Mouse (Mus musculus): Measurements from ENCODE around the gene Eef2. TPM values are rescaled to one million over a fixed set of nuclear protein-coding genes. Genes with fewer than 3 reads are reported as not detected.

Eef2 gene
- polyA plus RNA-seq, 1 experiment from 2014 or later, result 549 TPM

DNA sequence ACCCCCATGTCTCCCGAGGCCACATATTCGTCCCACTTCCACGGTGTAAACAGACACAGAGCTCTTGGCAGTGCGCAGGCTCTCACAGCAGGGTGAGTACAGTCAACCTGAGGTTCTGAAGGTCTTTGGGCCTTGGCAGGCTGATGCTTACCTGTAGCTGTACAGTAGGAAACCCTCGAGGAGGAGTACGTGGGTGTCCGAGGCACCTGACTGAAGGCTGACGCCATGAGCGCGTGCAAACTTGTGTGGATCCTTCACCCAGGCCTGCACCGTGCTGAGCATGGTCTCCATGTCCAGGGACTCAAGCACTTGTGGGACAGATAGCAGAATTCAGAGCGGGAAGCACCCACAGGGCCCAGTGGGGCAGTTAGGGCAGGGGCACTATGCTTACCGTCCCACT is 23.7 kb downstream of the Eef2 start:
- Histone ChIP-seq H3K9ac (ENCODE audit: low read depth, low read length) (no peak overlapping the region), H3K4me1 (ENCODE audit: control insufficient read depth, insufficient read depth, low read length) (no peaks in the 10 kb centered on the region), H3K36me3 (ENCODE audit: control insufficient read depth, insufficient read depth, low read length) (no peaks in the 10 kb centered on the region), H3K27me3 (replicated peaks; ENCODE audit: control insufficient read depth, insufficient read depth, low read length) (peaks cover 13% of the 10 kb centered on the region), H3K27ac (replicated peaks; ENCODE audit: low read depth, low read length) (no peak overlapping the region), H3K4me2 (ENCODE audit: low read depth, low read length) (no peak overlapping the region), H3K9me3 (ENCODE audit: control insufficient read depth, low read length) (no peaks in the 10 kb centered on the region), H3K4me3 (ENCODE audit: low read depth, low read length) (no peak overlapping the region)
- ATAC-seq (ENCODE audit: low read depth) (no peak), DNase-seq (ENCODE audit: low spot score) (no peak)
- 78% methylated on average over 12 of the region's 13 CpGs for WGBS

DNA sequence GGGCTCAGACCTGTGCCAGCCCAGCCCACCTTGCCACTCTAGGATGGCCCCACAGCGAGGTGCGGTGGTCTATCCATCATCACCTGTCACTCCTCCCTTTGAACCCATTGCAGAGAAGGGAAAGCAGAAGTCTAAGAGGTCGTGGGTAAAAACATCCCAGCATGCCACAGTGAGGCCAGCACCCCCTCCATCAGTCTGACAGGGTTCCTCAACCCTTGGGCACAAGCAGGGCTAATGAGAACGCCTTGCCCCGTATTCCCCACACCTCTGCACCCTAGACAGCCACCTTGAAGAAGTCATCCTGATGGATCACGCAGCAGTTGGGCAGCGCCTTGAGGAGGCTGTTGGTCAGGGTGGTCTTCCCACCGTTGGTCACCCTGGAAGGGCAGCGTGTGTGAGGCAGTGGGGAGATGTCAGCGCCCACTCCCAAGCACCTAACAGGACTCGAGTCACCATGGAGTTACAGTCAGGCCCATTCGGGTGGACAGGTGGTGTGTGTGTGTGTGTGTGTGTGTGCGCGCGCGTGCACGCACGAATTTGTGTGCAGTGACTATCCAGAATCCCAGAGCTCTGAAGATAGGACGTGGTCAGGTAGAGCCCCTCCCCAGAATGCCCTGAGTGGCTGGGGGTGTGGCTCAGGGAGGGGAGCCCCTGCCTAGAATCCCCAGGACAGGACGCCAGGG is 24.3 kb downstream of the Eef2 start:
- Histone ChIP-seq H3K4me1 (ENCODE audit: control insufficient read depth, insufficient read depth, low read length) (no peaks in the 10 kb centered on the region), H3K36me3 (ENCODE audit: control insufficient read depth, insufficient read depth, low read length) (no peaks in the 10 kb centered on the region), H3K9me3 (ENCODE audit: control insufficient read depth, low read length) (no peaks in the 10 kb centered on the region), H3K4me3 (ENCODE audit: low read depth, low read length) (no peak overlapping the region), H3K27me3 (replicated peaks; ENCODE audit: control insufficient read depth, insufficient read depth, low read length) (peaks cover 7% of the 10 kb centered on the region), H3K9ac (ENCODE audit: low read depth, low read length) (no peak overlapping the region), H3K27ac (replicated peaks; ENCODE audit: low read depth, low read length) (no peak overlapping the region), H3K4me2 (ENCODE audit: low read depth, low read length) (no peak overlapping the region)
- DNase-seq (ENCODE audit: low spot score) (no peak), ATAC-seq (ENCODE audit: low read depth) (no peak)
- 79% methylated on average over 19 of the region's 20 CpGs for WGBS

DNA sequence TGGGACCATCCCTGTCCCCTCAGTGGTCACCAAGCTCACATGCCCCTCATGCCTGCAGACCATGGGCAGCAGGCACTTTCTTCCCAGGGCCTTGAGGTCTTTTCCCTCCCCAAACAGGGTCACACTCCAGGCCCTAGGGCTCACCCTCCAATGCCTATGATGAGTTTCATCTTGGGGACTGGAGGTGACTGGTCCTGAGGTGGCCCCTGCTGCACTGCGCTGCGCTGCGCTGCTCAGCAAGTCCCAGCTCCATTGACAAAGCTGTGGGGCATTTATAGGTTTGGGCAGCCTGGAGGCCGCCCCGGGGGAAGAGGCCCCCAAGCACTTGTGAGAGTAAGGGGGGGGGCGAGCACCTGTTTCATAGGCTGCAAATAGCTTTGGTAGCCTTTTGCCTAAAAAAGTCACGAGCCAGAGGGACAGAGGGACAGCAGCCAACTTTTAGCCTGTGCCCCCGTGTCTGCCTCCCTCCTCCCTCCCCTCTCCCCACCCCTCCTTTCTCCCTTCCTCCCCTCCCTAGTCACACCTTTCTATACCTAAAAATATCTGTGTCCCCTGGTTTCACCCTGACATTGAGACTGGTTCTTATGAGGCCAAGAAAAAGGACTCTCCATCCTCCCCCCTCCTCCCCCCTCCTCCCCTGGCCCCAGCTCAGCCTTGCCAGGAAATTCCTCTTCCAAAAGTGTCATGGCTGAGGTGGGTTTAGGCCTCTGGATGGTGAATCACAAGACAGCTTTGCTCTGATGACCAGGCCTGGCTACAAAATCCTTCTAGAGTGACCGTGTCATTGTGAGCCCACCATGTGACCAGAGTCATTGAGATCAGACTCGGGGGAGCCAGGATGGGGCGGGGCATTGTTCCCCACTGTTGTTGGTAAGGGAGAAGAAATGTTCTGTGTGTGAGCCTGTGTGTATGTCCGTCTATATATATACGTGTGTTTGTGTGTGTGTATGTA is 25.7 kb downstream of the Eef2 start, which contains the start of gene Nmrk2:
Nmrk2 (minus strand) TSS at position 245 of the 952 bp plus-strand sequence.
- DNase-seq (ENCODE audit: low spot score) (no peak), ATAC-seq (ENCODE audit: low read depth) (no peak)
- Histone ChIP-seq H3K4me1 (ENCODE audit: control insufficient read depth, insufficient read depth, low read length) (no peaks in the 10 kb centered on the region), H3K9ac (ENCODE audit: low read depth, low read length) (no peak within 1 kb of the TSS), H3K4me2 (ENCODE audit: low read depth, low read length) (no peak within 1 kb of the TSS), H3K36me3 (ENCODE audit: control insufficient read depth, insufficient read depth, low read length) (no peaks in the 10 kb centered on the region), H3K27me3 (replicated peaks; ENCODE audit: control insufficient read depth, insufficient read depth, low read length) (no peaks in the 10 kb centered on the region), H3K9me3 (ENCODE audit: control insufficient read depth, low read length) (no peaks in the 10 kb centered on the region), H3K4me3 (ENCODE audit: low read depth, low read length) (no peak within 1 kb of the TSS), H3K27ac (replicated peaks; ENCODE audit: low read depth, low read length) (no peak within 1 kb of the TSS)
- 45% methylated on average over 11 of the region's 13 CpGs for WGBS

DNA sequence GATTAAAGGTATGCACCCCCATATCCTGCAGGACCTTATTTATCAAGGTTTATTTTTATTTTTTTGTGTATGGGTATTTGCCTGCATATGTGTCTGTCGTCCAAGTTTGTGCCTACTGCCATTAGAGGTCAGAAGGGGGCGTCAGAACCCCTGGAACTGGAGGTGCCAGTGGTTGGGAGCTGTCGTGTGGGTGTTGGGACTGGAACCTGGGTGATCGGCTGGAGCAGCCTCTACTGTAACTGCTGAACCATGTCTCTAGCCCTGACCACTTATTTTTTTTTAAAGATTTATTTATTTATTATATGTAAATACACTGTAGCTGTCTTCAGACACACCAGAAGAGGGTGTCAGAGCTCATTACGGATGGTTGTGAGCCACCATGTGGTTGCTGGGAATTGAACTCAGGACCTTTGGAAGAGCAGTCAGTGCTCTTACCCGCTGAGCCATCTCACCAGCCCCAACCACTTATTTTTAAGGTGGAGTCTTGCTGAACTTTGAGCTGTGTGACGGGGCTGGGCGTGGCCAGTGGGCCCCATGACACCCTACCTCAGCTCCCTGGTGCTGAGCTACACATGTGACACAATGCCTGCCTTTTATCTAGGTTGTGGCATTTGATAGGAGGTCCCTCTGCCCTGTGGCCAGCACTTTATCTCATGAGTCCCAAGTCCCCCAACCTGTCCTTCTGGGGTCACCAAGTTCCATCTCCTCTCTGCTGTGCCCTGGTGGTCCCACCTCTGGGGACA is 26.7 kb downstream of the Eef2 start:
- ATAC-seq (ENCODE audit: low read depth) (no peak), DNase-seq (ENCODE audit: low spot score) (no peak)
- Histone ChIP-seq H3K4me3 (ENCODE audit: low read depth, low read length) (no peak overlapping the region), H3K27me3 (replicated peaks; ENCODE audit: control insufficient read depth, insufficient read depth, low read length) (no peaks in the 10 kb centered on the region), H3K36me3 (ENCODE audit: control insufficient read depth, insufficient read depth, low read length) (no peaks in the 10 kb centered on the region), H3K27ac (replicated peaks; ENCODE audit: low read depth, low read length) (no peak overlapping the region), H3K9me3 (ENCODE audit: control insufficient read depth, low read length) (no peaks in the 10 kb centered on the region), H3K4me2 (ENCODE audit: low read depth, low read length) (no peak overlapping the region), H3K4me1 (ENCODE audit: control insufficient read depth, insufficient read depth, low read length) (no peaks in the 10 kb centered on the region), H3K9ac (ENCODE audit: low read depth, low read length) (no peak overlapping the region)
- WGBS, result 59% methylated on average over 8 of the region's 8 CpGs

DNA sequence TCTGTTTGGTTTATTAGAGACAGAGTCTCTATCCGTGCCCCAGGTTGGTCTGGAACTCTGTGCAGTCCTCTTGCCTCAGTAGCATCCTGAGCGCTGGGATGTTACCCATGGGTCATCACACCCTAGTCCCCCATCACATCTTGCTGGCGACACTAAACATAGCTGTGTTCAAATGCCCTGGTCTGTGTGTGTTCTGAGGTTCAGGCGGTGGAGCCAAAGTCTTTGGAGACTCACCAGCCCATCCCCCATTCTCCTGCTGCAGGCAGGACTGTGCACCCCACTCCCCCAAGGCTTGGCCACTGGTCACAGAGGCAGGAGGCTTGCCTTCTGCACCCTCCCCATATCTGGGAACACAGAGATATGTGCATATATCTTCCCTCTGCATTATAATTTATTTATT is 27.7 kb downstream of the Eef2 start:
- no peaks in the 10 kb centered on the region for H3K9me3 ChIP-seq (ENCODE audit: control insufficient read depth, low read length)
- H3K36me3 ChIP-seq (ENCODE audit: control insufficient read depth, insufficient read depth, low read length), result no peaks in the 10 kb centered on the region
- H3K27ac ChIP-seq (replicated peaks; ENCODE audit: low read depth, low read length), result no peak overlapping the region
- H3K9ac ChIP-seq (ENCODE audit: low read depth, low read length), result no peak overlapping the region
- H3K4me2 ChIP-seq (ENCODE audit: low read depth, low read length), result no peak overlapping the region
- H3K27me3 ChIP-seq (replicated peaks; ENCODE audit: control insufficient read depth, insufficient read depth, low read length), result no peaks in the 10 kb centered on the region
- no peak for ATAC-seq (ENCODE audit: low read depth)
- 78% methylated on average over 4 of the region's 4 CpGs for WGBS
- no peak for DNase-seq (ENCODE audit: low spot score)
- no peaks in the 10 kb centered on the region for H3K4me1 ChIP-seq (ENCODE audit: control insufficient read depth, insufficient read depth, low read length)
- H3K4me3 ChIP-seq (ENCODE audit: low read depth, low read length), result no peak overlapping the region

DNA sequence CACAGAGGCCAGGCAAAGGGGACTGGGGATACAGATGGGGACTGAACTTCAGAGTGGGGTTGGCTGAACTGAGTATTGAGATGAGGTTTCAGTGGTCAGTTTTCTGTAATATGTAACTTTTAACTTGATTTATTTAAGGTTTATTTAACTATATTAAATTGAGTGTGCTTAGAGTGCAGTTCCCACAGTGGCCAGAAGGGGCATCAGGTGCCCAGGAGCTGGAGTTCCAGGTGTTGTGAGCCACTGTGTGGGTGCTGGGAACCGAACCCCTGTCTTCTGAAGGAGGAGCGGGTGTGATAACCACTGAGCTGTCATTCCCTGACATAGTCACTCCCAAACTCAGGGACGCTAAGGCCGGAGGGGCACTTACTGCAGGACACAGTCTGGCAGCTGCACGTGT is 33.7 kb downstream of the Eef2 start:
- Histone ChIP-seq H3K36me3 (ENCODE audit: control insufficient read depth, insufficient read depth, low read length) (no peaks in the 10 kb centered on the region), H3K4me2 (ENCODE audit: low read depth, low read length) (no peak overlapping the region), H3K27me3 (replicated peaks; ENCODE audit: control insufficient read depth, insufficient read depth, low read length) (no peaks in the 10 kb centered on the region), H3K9ac (ENCODE audit: low read depth, low read length) (no peak overlapping the region), H3K4me3 (ENCODE audit: low read depth, low read length) (no peak overlapping the region), H3K9me3 (ENCODE audit: control insufficient read depth, low read length) (0 out of 2 replicates have a peak, but pooled peaks cover 7% of the 10 kb centered on the region), H3K4me1 (ENCODE audit: control insufficient read depth, insufficient read depth, low read length) (no peaks in the 10 kb centered on the region), H3K27ac (replicated peaks; ENCODE audit: low read depth, low read length) (no peak overlapping the region)
- WGBS, result 98% methylated on average over 5 of the region's 5 CpGs
- ATAC-seq (ENCODE audit: low read depth) (no peak), DNase-seq (ENCODE audit: low spot score) (no peak)

DNA sequence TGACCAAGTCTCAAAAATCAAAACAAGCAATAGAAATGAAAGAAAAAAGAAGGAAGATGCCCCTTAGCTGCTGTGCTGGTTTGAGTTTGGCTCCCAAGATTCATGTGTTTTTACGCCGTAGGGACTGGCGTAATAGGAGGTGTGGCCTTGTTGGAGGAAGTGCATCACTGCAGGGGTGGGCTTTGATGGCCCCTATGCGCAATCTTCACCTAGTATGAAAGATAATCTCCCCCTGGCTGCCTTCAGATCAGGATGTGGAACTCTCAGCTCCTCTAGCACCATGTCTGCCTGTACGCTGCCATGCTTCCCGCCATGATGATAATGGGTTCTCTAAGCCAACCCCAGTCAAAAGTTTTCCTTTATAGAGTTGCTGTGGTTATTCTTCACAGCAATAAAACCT is 39.8 kb downstream of the Eef2 start:
- Histone ChIP-seq H3K27ac (replicated peaks; ENCODE audit: low read depth, low read length) (no peak overlapping the region), H3K9me3 (ENCODE audit: control insufficient read depth, low read length) (no peaks in the 10 kb centered on the region), H3K36me3 (ENCODE audit: control insufficient read depth, insufficient read depth, low read length) (no peaks in the 10 kb centered on the region), H3K4me1 (ENCODE audit: control insufficient read depth, insufficient read depth, low read length) (no peaks in the 10 kb centered on the region), H3K27me3 (replicated peaks; ENCODE audit: control insufficient read depth, insufficient read depth, low read length) (no peaks in the 10 kb centered on the region), H3K4me3 (ENCODE audit: low read depth, low read length) (no peak overlapping the region), H3K9ac (ENCODE audit: low read depth, low read length) (no peak overlapping the region), H3K4me2 (ENCODE audit: low read depth, low read length) (no peak overlapping the region)
- no peak for DNase-seq (ENCODE audit: low spot score)
- no peak for ATAC-seq (ENCODE audit: low read depth)
- WGBS, result 92% methylated on average over 6 of the region's 6 CpGs

DNA sequence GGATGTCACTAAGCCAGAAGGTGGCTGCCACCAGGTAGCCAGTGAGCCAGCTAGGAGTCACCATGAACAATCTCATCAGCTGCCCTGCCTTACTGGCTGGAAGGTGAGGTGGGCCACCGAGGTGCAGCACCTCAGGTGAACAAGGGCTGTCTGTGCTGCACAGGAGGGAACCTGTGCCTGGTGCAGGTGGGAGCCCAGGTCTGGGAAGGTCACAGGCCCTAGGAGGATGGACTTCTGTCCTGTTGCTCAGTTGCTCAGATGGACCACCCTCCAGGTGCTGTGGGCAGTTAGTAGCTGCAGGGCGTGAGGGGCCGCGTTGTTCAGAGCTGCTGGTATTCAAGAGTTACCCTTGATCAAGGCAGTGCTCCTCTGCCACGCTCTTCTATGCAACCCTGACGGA is 40.4 kb downstream of the Eef2 start:
- WGBS, result 87% methylated on average over 5 of the region's 6 CpGs
- Histone ChIP-seq H3K4me2 (ENCODE audit: low read depth, low read length) (no peak overlapping the region), H3K9ac (ENCODE audit: low read depth, low read length) (no peak overlapping the region), H3K4me1 (ENCODE audit: control insufficient read depth, insufficient read depth, low read length) (no peaks in the 10 kb centered on the region), H3K9me3 (ENCODE audit: control insufficient read depth, low read length) (no peaks in the 10 kb centered on the region), H3K4me3 (ENCODE audit: low read depth, low read length) (no peak overlapping the region), H3K36me3 (ENCODE audit: control insufficient read depth, insufficient read depth, low read length) (no peaks in the 10 kb centered on the region), H3K27ac (replicated peaks; ENCODE audit: low read depth, low read length) (no peak overlapping the region), H3K27me3 (replicated peaks; ENCODE audit: control insufficient read depth, insufficient read depth, low read length) (no peaks in the 10 kb centered on the region)
- no peak for ATAC-seq (ENCODE audit: low read depth)
- DNase-seq (ENCODE audit: low spot score), result no peak

Measured in embryonic facial prominence, embryonic 14.5 days (tissue).